In genomic region chr1:158713301-158714095, GRCm38 (mm10) we compare ENCODE assay signal across 7 mouse cellular contexts.
A peak's percentile ranks its signal among the peaks of the same experiment; 100 is the strongest.
DNase-seq lines count a peak whose midpoint lies in the region; ATAC-seq lines count a peak whose summit lies in the region.

No protein-coding gene starts in this region.

- no peak overlapping the region for H3K4me2 ChIP-seq in midbrain, embryonic 11.5 days
- H3K4me2 ChIP-seq in hindbrain, embryonic 16.5 days (ENCODE audit: low read length) = no peak overlapping the region
- H3K4me2 ChIP-seq in neural tube, embryonic 11.5 days (ENCODE audit: low read depth) = no peak overlapping the region

- peaks cover 16% of the 10 kb centered on the region for H3K4me1 ChIP-seq in midbrain, embryonic 10.5 days
- no peaks in the 10 kb centered on the region for H3K4me1 ChIP-seq in midbrain, embryonic 11.5 days (ENCODE audit: control insufficient read depth, insufficient read depth, low read length)
- H3K4me1 ChIP-seq in hindbrain, embryonic 16.5 days (ENCODE audit: control insufficient read depth, insufficient read depth, low read depth, low read length) = no peaks in the 10 kb centered on the region
- H3K4me1 ChIP-seq in neural tube, embryonic 11.5 days (ENCODE audit: control insufficient read depth, insufficient read depth, low read length) = no peaks in the 10 kb centered on the region

- H3K27ac ChIP-seq in midbrain, embryonic 10.5 days (replicated peaks) = no peak overlapping the region
- no peak overlapping the region for H3K27ac ChIP-seq in midbrain, embryonic 11.5 days (ENCODE audit: low read depth, low read length)
- no peak overlapping the region for H3K27ac ChIP-seq in hindbrain, embryonic 16.5 days (ENCODE audit: low read depth, low read length)
- H3K27ac ChIP-seq in neural tube, embryonic 11.5 days (ENCODE audit: low read depth, low read length) = no peak overlapping the region

- ATAC-seq in midbrain, embryonic 11.5 days (ENCODE audit: low FRiP score) = no peak
- peak; percentile 65; the same call in 1 of the 2 replicates for ATAC-seq in hindbrain, embryonic 16.5 days
- ATAC-seq in neural tube, embryonic 11.5 days (ENCODE audit: insufficient read depth, low FRiP score, low TSS enrichment) = no peak
- ATAC-seq in megakaryocyte, adult 5-6 weeks (ENCODE audit: poor library complexity, severe bottlenecking) = no peak

- DNase-seq in midbrain, embryonic 10.5 days (ENCODE audit: low spot score) = peak; percentile 17
- no peak for DNase-seq in midbrain, embryonic 11.5 days (ENCODE audit: low spot score, missing footprints)
- peak; percentile 7 to 29 for DNase-seq in adrenal gland, postnatal 36 days
- peak; percentile 68 for DNase-seq in embryo, embryonic 10 days (ENCODE audit: low spot score)
- DNase-seq in neural tube, embryonic 11.5 days (ENCODE audit: low spot score) = peak; percentile 31

- no peak overlapping the region for H3K9ac ChIP-seq in midbrain, embryonic 11.5 days (ENCODE audit: low read length)
- H3K9ac ChIP-seq in hindbrain, embryonic 16.5 days (ENCODE audit: low read depth, low read length) = no peak overlapping the region
- no peak overlapping the region for H3K9ac ChIP-seq in neural tube, embryonic 11.5 days (ENCODE audit: low read length)

- WGBS in midbrain, embryonic 10.5 days = 29% methylated on average over 5 of the region's 5 CpGs
- 24% methylated on average over 5 of the region's 5 CpGs for WGBS in midbrain, embryonic 11.5 days
- 36% methylated on average over 5 of the region's 5 CpGs for WGBS in hindbrain, embryonic 16.5 days
- WGBS in neural tube, embryonic 11.5 days = 45% methylated on average over 5 of the region's 5 CpGs

- H3K9me3 ChIP-seq in midbrain, embryonic 10.5 days (replicated peaks) = no peaks in the 10 kb centered on the region
- no peaks in the 10 kb centered on the region for H3K9me3 ChIP-seq in midbrain, embryonic 11.5 days (ENCODE audit: control insufficient read depth, low read length)
- no peaks in the 10 kb centered on the region for H3K9me3 ChIP-seq in hindbrain, embryonic 16.5 days (ENCODE audit: control insufficient read depth, low read length)
- H3K9me3 ChIP-seq in neural tube, embryonic 11.5 days (ENCODE audit: control insufficient read depth, low read length) = no peaks in the 10 kb centered on the region

- no peak overlapping the region for H3K4me3 ChIP-seq in midbrain, embryonic 10.5 days
- H3K4me3 ChIP-seq in midbrain, embryonic 11.5 days (ENCODE audit: low read depth, low read length) = no peak overlapping the region
- H3K4me3 ChIP-seq in hindbrain, embryonic 16.5 days (ENCODE audit: low read length) = no peak overlapping the region
- H3K4me3 ChIP-seq in neural tube, embryonic 11.5 days (ENCODE audit: low read depth, low read length) = no peak overlapping the region

- no peaks in the 10 kb centered on the region for H3K27me3 ChIP-seq in midbrain, embryonic 10.5 days (ENCODE audit: low read depth, poor library complexity, severe bottlenecking)
- no peaks in the 10 kb centered on the region for H3K27me3 ChIP-seq in midbrain, embryonic 11.5 days (ENCODE audit: control insufficient read depth, insufficient read depth, low read length)
- no peaks in the 10 kb centered on the region for H3K27me3 ChIP-seq in hindbrain, embryonic 16.5 days (replicated peaks; ENCODE audit: control insufficient read depth, insufficient read depth, low read length)
- no peaks in the 10 kb centered on the region for H3K27me3 ChIP-seq in neural tube, embryonic 11.5 days (ENCODE audit: control insufficient read depth, insufficient read depth, low read length)

- H3K36me3 ChIP-seq in midbrain, embryonic 10.5 days = no peaks in the 10 kb centered on the region
- H3K36me3 ChIP-seq in midbrain, embryonic 11.5 days (ENCODE audit: control insufficient read depth, insufficient read depth, low read length) = no peaks in the 10 kb centered on the region
- no peaks in the 10 kb centered on the region for H3K36me3 ChIP-seq in hindbrain, embryonic 16.5 days (ENCODE audit: control insufficient read depth, insufficient read depth, low read length)
- no peaks in the 10 kb centered on the region for H3K36me3 ChIP-seq in neural tube, embryonic 11.5 days (ENCODE audit: control insufficient read depth, insufficient read depth, low read length)
